Mouse (Mus musculus): ENCODE measurements around the gene Ufsp1.
"Not testable (repeated sequence)": the region's sequence is repeated elsewhere in the genome, so short reads cannot be mapped to it uniquely, and the experiment has no call there.

The Ufsp1 gene

GRCm38 (mm10) chr5:137293839-137294743 is at the start of gene Ufsp1:
Gene Ufsp1, plus strand, starts transcription at chr5:137294629.
- peak; percentile 89 to 90 for DNase-seq (ENCODE audit: low spot score in 2 of 2)

GRCm38 (mm10) chr5:137263897-137264720 is 30.3 kb upstream of the Ufsp1 start:
- DNase-seq (ENCODE audit: low spot score in 2 of 2) = no peak

- no peak for DNase-seq (ENCODE audit: low spot score in 2 of 2)
These were observed 29.6 kb upstream of the Ufsp1 start for GRCm38 (mm10) chr5:137264787-137265186.

- DNase-seq (ENCODE audit: low spot score in 2 of 2) = no peak
These were observed 26.1 kb upstream of the Ufsp1 start for GRCm38 (mm10) chr5:137268131-137268910.

GRCm38 (mm10) chr5:137277360-137278342 is 16.8 kb upstream of the Ufsp1 start:
- no peak for DNase-seq (ENCODE audit: low spot score in 2 of 2)

- DNase-seq (ENCODE audit: low spot score in 2 of 2) = not testable (repeated sequence)
These were observed 10.0 kb upstream of the Ufsp1 start for GRCm38 (mm10) chr5:137284411-137284810.

- DNase-seq (ENCODE audit: low spot score in 2 of 2) = peak in 1 of 2 experiments; percentile 39
These were observed 9.4 kb upstream of the Ufsp1 start for GRCm38 (mm10) chr5:137285045-137285444.

- no peak for DNase-seq (ENCODE audit: low spot score in 2 of 2)
These were observed 8.4 kb upstream of the Ufsp1 start for GRCm38 (mm10) chr5:137285986-137286385.

GRCm38 (mm10) chr5:137286655-137287031 is 7.8 kb upstream of the Ufsp1 start:
- peak; percentile 80 to 85 for DNase-seq (ENCODE audit: low spot score in 2 of 2)

GRCm38 (mm10) chr5:137287032-137287952 is 7.1 kb upstream of the Ufsp1 start, which contains the start of gene Ache:
Gene Ache, plus strand, starts transcription at chr5:137287519.
- peak in 1 of 2 experiments; percentile 59 for DNase-seq (ENCODE audit: low spot score in 2 of 2)

GRCm38 (mm10) chr5:137287953-137288743 is 6.3 kb upstream of the Ufsp1 start:
- DNase-seq (ENCODE audit: low spot score in 2 of 2) = no peak

GRCm38 (mm10) chr5:137288999-137289470 is 5.4 kb upstream of the Ufsp1 start:
- peak in 1 of 2 experiments; percentile 45 for DNase-seq (ENCODE audit: low spot score in 2 of 2)

GRCm38 (mm10) chr5:137289591-137290365 is 4.7 kb upstream of the Ufsp1 start:
- no peak for DNase-seq (ENCODE audit: low spot score in 2 of 2)

GRCm38 (mm10) chr5:137290677-137291076 is 3.8 kb upstream of the Ufsp1 start:
- DNase-seq (ENCODE audit: low spot score in 2 of 2) = no peak

GRCm38 (mm10) chr5:137291381-137291926 is 3.0 kb upstream of the Ufsp1 start:
- no peak for DNase-seq (ENCODE audit: low spot score in 2 of 2)

GRCm38 (mm10) chr5:137293282-137293681 is 1.1 kb upstream of the Ufsp1 start:
- peak in 1 of 2 experiments; percentile 59 for DNase-seq (ENCODE audit: low spot score in 2 of 2)

GRCm38 (mm10) chr5:137294744-137295093 is 290 bp downstream of the Ufsp1 start:
- no peak for DNase-seq (ENCODE audit: low spot score in 2 of 2)

All from frontal cortex, postnatal 25 days (tissue).